Mouse (Mus musculus) urinary bladder, postnatal 4 days (tissue): ENCODE measurements around the gene Plscr1.
A peak's percentile ranks its signal among the peaks of the same experiment; 100 is the strongest.

Experiments used
- DNase-seq, 2 experiments: peaks; one replicate each; pipeline ENCODE4 v3.0.0; 2021 to 2022; ENCODE audit warnings: low spot score in 2 of 2

The Plscr1 gene

GRCm38 (mm10) chr9:92249447-92249852 lies at the start of gene Plscr1:
Gene Plscr1 (plus strand): TSS chr9:92249750.
- no peak for DNase-seq

GRCm38 (mm10) chr9:92204397-92204796 lies 45.2 kb upstream of the Plscr1 start:
- DNase-seq = no peak

GRCm38 (mm10) chr9:92207307-92207706 lies 42.2 kb upstream of the Plscr1 start:
- no peak for DNase-seq

GRCm38 (mm10) chr9:92207757-92208156 lies 41.8 kb upstream of the Plscr1 start:
- DNase-seq = no peak

- no peak for DNase-seq
Measured at GRCm38 (mm10) chr9:92209850-92210249, 39.7 kb upstream of the Plscr1 start.

- no peak for DNase-seq
Measured at GRCm38 (mm10) chr9:92210386-92210967, 39.1 kb upstream of the Plscr1 start.

- DNase-seq = no peak
Measured at GRCm38 (mm10) chr9:92211048-92211447, 38.5 kb upstream of the Plscr1 start.

GRCm38 (mm10) chr9:92217484-92217883 lies 32.1 kb upstream of the Plscr1 start:
- DNase-seq = no peak

GRCm38 (mm10) chr9:92217896-92218295 lies 31.7 kb upstream of the Plscr1 start:
- no peak for DNase-seq

GRCm38 (mm10) chr9:92220151-92220550 lies 29.4 kb upstream of the Plscr1 start:
- no peak for DNase-seq

GRCm38 (mm10) chr9:92221480-92221879 lies 28.1 kb upstream of the Plscr1 start:
- no peak for DNase-seq

- DNase-seq = no peak
Measured at GRCm38 (mm10) chr9:92224598-92225231, 24.8 kb upstream of the Plscr1 start.

GRCm38 (mm10) chr9:92226127-92226655 lies 23.4 kb upstream of the Plscr1 start:
- DNase-seq = no peak

GRCm38 (mm10) chr9:92226795-92227194 lies 22.8 kb upstream of the Plscr1 start:
- no peak for DNase-seq

- no peak for DNase-seq
Measured at GRCm38 (mm10) chr9:92228867-92229832, 20.4 kb upstream of the Plscr1 start.

- DNase-seq = no peak
Measured at GRCm38 (mm10) chr9:92229833-92230205, 19.7 kb upstream of the Plscr1 start.

- no peak for DNase-seq
Measured at GRCm38 (mm10) chr9:92234901-92235458, 14.6 kb upstream of the Plscr1 start.

GRCm38 (mm10) chr9:92248773-92249446 lies 640 bp upstream of the Plscr1 start:
- no peak for DNase-seq

GRCm38 (mm10) chr9:92249987-92250772 lies 630 bp downstream of the Plscr1 start:
- peak; percentile 65 to 74 for DNase-seq

- no peak for DNase-seq
Measured at GRCm38 (mm10) chr9:92252718-92253117, 3.2 kb downstream of the Plscr1 start.
